Mouse (Mus musculus): ENCODE results near the gene Prom2. TPM values are rescaled to one million over a fixed set of nuclear protein-coding genes. Genes with fewer than 3 reads are reported as not detected.

The Prom2 gene
- polyA plus RNA-seq, 2 experiments: 9.3 to 10.6 TPM

DNA sequence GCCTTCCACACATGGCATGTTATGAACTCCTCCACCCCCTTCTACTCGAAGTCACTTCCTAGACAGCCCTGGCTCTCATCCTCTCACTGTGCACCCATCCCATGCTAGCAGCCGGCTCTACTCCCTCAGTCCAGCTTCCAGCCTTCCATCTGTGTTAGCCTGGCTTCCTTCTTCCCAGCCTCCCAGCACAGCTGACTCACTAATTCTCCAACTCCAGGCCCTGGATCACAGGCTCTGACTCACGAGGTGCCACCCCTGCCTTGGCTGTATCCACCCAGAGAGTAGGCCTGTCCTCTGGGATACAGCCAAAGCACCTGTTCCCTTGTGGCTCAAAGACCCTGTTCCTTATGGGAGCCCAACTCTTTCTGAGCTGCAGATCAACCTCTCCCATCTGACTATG is 3.7 kb downstream of the Prom2 start:
- Histone ChIP-seq H3K27ac (replicated peaks; ENCODE audit: low read depth, low read length) (no peak overlapping the region), H3K9me3 (ENCODE audit: control insufficient read depth, low read length) (no peaks in the 10 kb centered on the region), H3K27me3 (ENCODE audit: control insufficient read depth, insufficient read depth, low read length) (peaks cover 33% of the 10 kb centered on the region), H3K36me3 (ENCODE audit: control insufficient read depth, insufficient read depth, low read length) (no peaks in the 10 kb centered on the region), H3K9ac (ENCODE audit: low read depth, low read length, severe bottlenecking) (no peak overlapping the region), H3K4me1 (ENCODE audit: control insufficient read depth, insufficient read depth, low read length) (no peaks in the 10 kb centered on the region), H3K4me2 (replicated peaks; ENCODE audit: low read depth, low read length, severe bottlenecking) (no peak overlapping the region), H3K4me3 (replicated peaks; ENCODE audit: low read length) (no peak overlapping the region)
- WGBS: 53% methylated on average over 3 of the region's 3 CpGs
- no peak for TF ChIP-seq POLR2A (IDR thresholded peaks at IDR 0.05; ENCODE audit: borderline replicate concordance, extremely low read depth, insufficient read depth, insufficient read length)
- ATAC-seq (ENCODE audit: low FRiP score, low read depth): no peak
- no peak for DNase-seq (ENCODE audit: low spot score)

DNA sequence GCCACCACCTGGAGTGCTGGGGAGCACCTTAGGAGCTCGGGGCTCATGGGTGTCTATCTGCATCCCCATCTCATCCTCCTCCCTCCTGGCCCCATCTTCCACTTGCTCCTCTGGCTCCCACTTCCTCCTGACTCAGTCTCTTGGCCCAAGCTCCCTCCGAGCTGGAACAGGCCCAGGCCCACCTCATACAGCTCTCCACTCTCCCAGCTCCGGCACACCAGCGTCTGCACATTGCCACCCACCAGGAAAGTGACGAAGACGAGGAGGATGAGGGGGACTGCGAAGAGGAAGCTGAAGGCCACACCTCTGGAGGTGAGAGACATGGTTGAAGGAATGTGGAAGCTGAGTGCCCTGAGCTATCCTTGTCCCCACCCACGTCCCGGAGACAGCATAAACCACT is 5.9 kb downstream of the Prom2 start:
- Histone ChIP-seq H3K27me3 (ENCODE audit: control insufficient read depth, insufficient read depth, low read length) (peaks cover 11% of the 10 kb centered on the region), H3K27ac (replicated peaks; ENCODE audit: low read depth, low read length) (no peak overlapping the region), H3K4me2 (replicated peaks; ENCODE audit: low read depth, low read length, severe bottlenecking) (no peak overlapping the region), H3K9ac (ENCODE audit: low read depth, low read length, severe bottlenecking) (no peak overlapping the region), H3K4me1 (ENCODE audit: control insufficient read depth, insufficient read depth, low read length) (no peaks in the 10 kb centered on the region), H3K9me3 (ENCODE audit: control insufficient read depth, low read length) (no peaks in the 10 kb centered on the region), H3K36me3 (ENCODE audit: control insufficient read depth, insufficient read depth, low read length) (no peaks in the 10 kb centered on the region), H3K4me3 (replicated peaks; ENCODE audit: low read length) (no peak overlapping the region)
- no peak for TF ChIP-seq POLR2A (IDR thresholded peaks at IDR 0.05; ENCODE audit: borderline replicate concordance, extremely low read depth, insufficient read depth, insufficient read length)
- no peak for DNase-seq (ENCODE audit: low spot score)
- WGBS: 81% methylated on average over 9 of the region's 9 CpGs
- ATAC-seq (ENCODE audit: low FRiP score, low read depth): no peak

DNA sequence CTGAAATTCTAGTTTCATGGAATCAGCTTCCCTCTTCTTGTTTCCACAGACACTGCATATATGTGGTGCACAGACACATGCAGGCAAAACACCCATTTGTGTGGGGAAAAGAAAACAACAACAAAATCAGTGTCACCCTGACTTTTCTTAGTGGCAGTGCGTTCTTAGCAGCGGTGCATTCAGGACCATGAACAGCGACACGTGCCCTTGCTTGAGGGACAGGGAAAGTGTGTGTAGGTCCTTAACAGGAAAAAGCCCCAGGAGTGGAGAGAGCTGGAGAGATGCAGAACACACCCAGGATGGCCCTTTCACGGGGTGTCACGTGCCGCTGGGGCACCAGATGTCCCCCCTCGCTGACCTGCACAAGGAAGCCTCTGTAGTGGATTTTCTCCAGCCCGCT is 8.9 kb downstream of the Prom2 start:
- H3K27ac ChIP-seq (replicated peaks; ENCODE audit: low read depth, low read length): no peak overlapping the region
- DNase-seq (ENCODE audit: low spot score) (peak; percentile 70), ATAC-seq (ENCODE audit: low FRiP score, low read depth) (no peak)
- no peak overlapping the region for H3K4me2 ChIP-seq (replicated peaks; ENCODE audit: low read depth, low read length, severe bottlenecking)
- no peaks in the 10 kb centered on the region for H3K36me3 ChIP-seq (ENCODE audit: control insufficient read depth, insufficient read depth, low read length)
- TF ChIP-seq POLR2A (IDR thresholded peaks at IDR 0.05; ENCODE audit: borderline replicate concordance, extremely low read depth, insufficient read depth, insufficient read length): no peak
- 6% methylated on average over 9 of the region's 9 CpGs for WGBS
- no peaks in the 10 kb centered on the region for H3K27me3 ChIP-seq (ENCODE audit: control insufficient read depth, insufficient read depth, low read length)
- no peak overlapping the region for H3K9ac ChIP-seq (ENCODE audit: low read depth, low read length, severe bottlenecking)
- H3K9me3 ChIP-seq (ENCODE audit: control insufficient read depth, low read length): no peaks in the 10 kb centered on the region
- no peaks in the 10 kb centered on the region for H3K4me1 ChIP-seq (ENCODE audit: control insufficient read depth, insufficient read depth, low read length)
- H3K4me3 ChIP-seq (replicated peaks; ENCODE audit: low read length): no peak overlapping the region

DNA sequence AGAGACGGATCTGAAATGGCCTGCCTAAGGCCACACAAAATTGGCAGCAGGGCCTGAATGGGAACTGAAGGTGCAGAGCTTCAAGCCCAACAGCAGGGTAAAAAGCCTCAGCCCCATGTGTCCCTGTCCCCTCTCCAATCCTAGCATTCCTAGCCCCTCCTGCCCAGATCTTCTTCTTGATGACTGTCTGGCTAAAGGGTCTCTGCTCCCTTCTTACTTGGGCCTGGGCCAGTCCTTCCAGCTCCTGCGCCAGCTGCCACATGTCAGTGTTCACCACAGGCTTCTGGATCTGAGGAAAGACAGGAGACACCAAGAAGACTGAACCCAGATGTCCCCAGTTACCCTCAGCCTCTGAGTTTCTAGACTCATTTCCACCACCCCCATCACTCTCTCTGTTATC is 9.7 kb downstream of the Prom2 start:
- ATAC-seq (ENCODE audit: low FRiP score, low read depth) (no peak), DNase-seq (ENCODE audit: low spot score) (no peak)
- Histone ChIP-seq H3K4me3 (replicated peaks; ENCODE audit: low read length) (no peak overlapping the region), H3K4me1 (ENCODE audit: control insufficient read depth, insufficient read depth, low read length) (no peaks in the 10 kb centered on the region), H3K9me3 (ENCODE audit: control insufficient read depth, low read length) (no peaks in the 10 kb centered on the region), H3K27ac (replicated peaks; ENCODE audit: low read depth, low read length) (no peak overlapping the region), H3K27me3 (ENCODE audit: control insufficient read depth, insufficient read depth, low read length) (no peaks in the 10 kb centered on the region), H3K9ac (ENCODE audit: low read depth, low read length, severe bottlenecking) (no peak overlapping the region), H3K4me2 (replicated peaks; ENCODE audit: low read depth, low read length, severe bottlenecking) (no peak overlapping the region), H3K36me3 (ENCODE audit: control insufficient read depth, insufficient read depth, low read length) (no peaks in the 10 kb centered on the region)
- TF ChIP-seq POLR2A (IDR thresholded peaks at IDR 0.05; ENCODE audit: borderline replicate concordance, extremely low read depth, insufficient read depth, insufficient read length): no peak
- WGBS: 77% methylated on average over 2 of the region's 2 CpGs

DNA sequence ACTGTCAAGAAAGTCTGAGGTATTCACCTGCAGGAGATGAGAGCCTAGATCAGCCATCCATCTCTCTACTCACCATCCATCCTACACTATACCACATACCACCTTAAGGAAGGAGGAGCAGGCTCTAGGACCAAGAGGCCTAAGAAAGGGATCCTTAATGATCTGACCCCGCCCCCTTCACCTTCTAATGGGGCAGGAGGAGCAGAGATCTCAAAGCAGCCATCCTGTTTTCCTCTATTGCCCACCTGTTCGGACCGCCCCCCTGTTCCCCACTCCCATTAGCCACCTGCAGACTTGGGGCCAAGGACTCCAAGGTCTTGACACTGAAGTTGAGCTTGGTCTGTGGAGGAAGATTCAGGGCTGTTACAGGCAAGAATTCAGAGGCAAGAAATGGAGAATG is 10.8 kb downstream of the Prom2 start:
- no peak for ATAC-seq (ENCODE audit: low FRiP score, low read depth)
- Histone ChIP-seq H3K9me3 (ENCODE audit: control insufficient read depth, low read length) (no peaks in the 10 kb centered on the region), H3K4me1 (ENCODE audit: control insufficient read depth, insufficient read depth, low read length) (no peaks in the 10 kb centered on the region), H3K4me2 (replicated peaks; ENCODE audit: low read depth, low read length, severe bottlenecking) (no peak overlapping the region), H3K27ac (replicated peaks; ENCODE audit: low read depth, low read length) (no peak overlapping the region), H3K9ac (ENCODE audit: low read depth, low read length, severe bottlenecking) (no peak overlapping the region), H3K36me3 (ENCODE audit: control insufficient read depth, insufficient read depth, low read length) (no peaks in the 10 kb centered on the region), H3K4me3 (replicated peaks; ENCODE audit: low read length) (no peak overlapping the region), H3K27me3 (ENCODE audit: control insufficient read depth, insufficient read depth, low read length) (no peaks in the 10 kb centered on the region)
- TF ChIP-seq POLR2A (IDR thresholded peaks at IDR 0.05; ENCODE audit: borderline replicate concordance, extremely low read depth, insufficient read depth, insufficient read length): no peak
- DNase-seq (ENCODE audit: low spot score): no peak
- 68% methylated on average over 3 of the region's 3 CpGs for WGBS

Measured in limb, embryonic 14.5 days (tissue).